Mouse (Mus musculus) ES-E14 (cell line): Measurements from ENCODE around the gene Gm3625.

Experiments used
- CHD2 ChIP-seq: IDR thresholded peaks from 2 replicates; pipeline ENCODE4 v1.6.1; 2014; ENCODE audit warnings: mild to moderate bottlenecking, low read depth, low read length, inconsistent platforms
- HCFC1 ChIP-seq: IDR thresholded peaks from 2 replicates; pipeline ENCODE4 v1.6.1; 2012; ENCODE audit warnings: low read length, inconsistent platforms, borderline replicate concordance; ENCODE audit not compliant: insufficient read depth

- TF ChIP-seq CHD2, result no peak
- no peak for TF ChIP-seq HCFC1
Measured at GRCm38 (mm10) chr12:4592025-4592424, 702 bp downstream of the Gm3625 start.
